Mouse (Mus musculus) stomach, postnatal 0 days (tissue): ENCODE results near the gene Zkscan3. TPM values are rescaled to one million over a fixed set of nuclear protein-coding genes. Genes with fewer than 3 reads are reported as not detected.
"Not testable (repeated sequence)": the region's sequence is repeated elsewhere in the genome, so short reads cannot be mapped to it uniquely, and the experiment has no call there.

Source experiments
- ATAC-seq: fragments of 200-750 bp; cut with Nextera tagmentation; 2 replicates; pipeline ENCODE4 v1.8.0; 2017; ENCODE audit not compliant: low FRiP score, low TSS enrichment
- DNase-seq: peaks from one replicate; pipeline ENCODE4 v3.0.0-alpha.2; 2016; ENCODE audit warnings: low spot score
- H3K27ac ChIP-seq: fragments of 300-500 bp; sonication (generic); replicated peaks from 2 replicates; pipeline ENCODE4 v1.5.1; 2014; ENCODE audit warnings: mild to moderate bottlenecking, control low read depth
- H3K27me3 ChIP-seq: fragments of 300-500 bp; sonication (generic); 2 replicates; pipeline ENCODE4 v1.6.1; 2014; ENCODE audit warnings: low read length; ENCODE audit not compliant: control insufficient read depth, insufficient read depth
- H3K36me3 ChIP-seq: fragments of 300-500 bp; sonication (generic); 2 replicates; pipeline ENCODE4 v1.6.1; 2014; ENCODE audit warnings: low read length, mixed read lengths; ENCODE audit not compliant: control insufficient read depth, insufficient read depth
- H3K4me1 ChIP-seq: fragments of 300-500 bp; sonication (generic); replicated peaks from 2 replicates; pipeline ENCODE4 v1.6.1; 2014; ENCODE audit warnings: antibody characterized with exemption; ENCODE audit not compliant: control insufficient read depth, insufficient read depth
- H3K4me2 ChIP-seq: fragments of 300-500 bp; sonication (generic); replicated peaks from 2 replicates; pipeline ENCODE4 v1.6.1; 2014; ENCODE audit warnings: low read depth, mild to moderate bottlenecking, control low read depth, moderate library complexity
- H3K4me3 ChIP-seq: fragments of 300-500 bp; sonication (generic); 2 replicates; pipeline ENCODE4 v1.5.1; 2014; ENCODE audit warnings: low read depth, low read length, control low read depth
- H3K9ac ChIP-seq: fragments of 300-500 bp; sonication (generic); 2 replicates; pipeline ENCODE4 v1.6.1; 2014; ENCODE audit warnings: mild to moderate bottlenecking, low read length, control low read depth, mixed read lengths
- H3K9me3 ChIP-seq: fragments of 300-500 bp; sonication (generic); 2 replicates; pipeline ENCODE4 v1.6.1; 2016; ENCODE audit warnings: low read length; ENCODE audit not compliant: control insufficient read depth
- CTCF ChIP-seq: IDR thresholded peaks from 2 replicates; pipeline ENCODE4 v1.5.1; 2016; ENCODE audit warnings: antibody characterized with exemption, low read depth, mild to moderate bottlenecking, moderate library complexity
- EP300 ChIP-seq: optimal IDR thresholded peaks from 2 replicates; pipeline ENCODE3; 2016; ENCODE audit warnings: antibody characterized with exemption
- WGBS: fragments of 180-500 bp; shearing (Covaris S2); extraction: QIAGEN DNeasy Blood & Tissue Kit; methylation state at CpG from one replicate; pipeline ENCODE4 v1.1.7; 2014; 5-methylcytosine and 5-hydroxymethylcytosine counted together
- polyA plus RNA-seq: library from polyadenylated mRNA; unstranded; fragments of >200 nt; fragmentation: Nextera tagmentation; extraction: Ambion mirVana; gene quantifications from 2 replicates; pipeline ENCODE4 v1.2.1, GENCODE M21; 2015

Zkscan3 gene
- polyA plus RNA-seq, 1 experiment from 2014 or later: 32.9 TPM

GRCm38 (mm10) chr13:21402848-21403247 lies 293 bp upstream of the Zkscan3 start:
- ATAC-seq (no peak), DNase-seq (no peak)
- Histone ChIP-seq H3K4me2 (peak overlapping the region; percentile 72), H3K36me3 (no peaks in the 10 kb centered on the region), H3K9ac (peak overlapping the region; percentile 90), H3K9me3 (no peaks in the 10 kb centered on the region), H3K27ac (no peak overlapping the region), H3K4me1 (peaks cover 1% of the 10 kb centered on the region; the same call in 1 of the 2 replicates), H3K4me3 (peak overlapping the region; percentile 78), H3K27me3 (no peaks in the 10 kb centered on the region)
- WGBS: 0% methylated on average over 2 of the region's 2 CpGs
- TF ChIP-seq CTCF: no peak
- no peak for TF ChIP-seq EP300

- ATAC-seq (0 out of 2 replicates have a peak, but pooled peaks have one; percentile 8), DNase-seq (no peak)
- H3K9ac ChIP-seq: peak overlapping the region; percentile 90
- H3K27me3 ChIP-seq: no peaks in the 10 kb centered on the region
- WGBS: 9% methylated on average over 12 of the region's 12 CpGs
- H3K36me3 ChIP-seq: no peaks in the 10 kb centered on the region
- peak overlapping the region; percentile 78 for H3K4me3 ChIP-seq
- no peaks in the 10 kb centered on the region for H3K4me1 ChIP-seq
- H3K9me3 ChIP-seq: no peaks in the 10 kb centered on the region
- H3K4me2 ChIP-seq: peak overlapping the region; percentile 72
- no peak for TF ChIP-seq CTCF
- TF ChIP-seq EP300: no peak
- peak overlapping the region; percentile 83 for H3K27ac ChIP-seq
Observed at GRCm38 (mm10) chr13:21401636-21402286, 794 bp downstream of the Zkscan3 start.

DNA sequence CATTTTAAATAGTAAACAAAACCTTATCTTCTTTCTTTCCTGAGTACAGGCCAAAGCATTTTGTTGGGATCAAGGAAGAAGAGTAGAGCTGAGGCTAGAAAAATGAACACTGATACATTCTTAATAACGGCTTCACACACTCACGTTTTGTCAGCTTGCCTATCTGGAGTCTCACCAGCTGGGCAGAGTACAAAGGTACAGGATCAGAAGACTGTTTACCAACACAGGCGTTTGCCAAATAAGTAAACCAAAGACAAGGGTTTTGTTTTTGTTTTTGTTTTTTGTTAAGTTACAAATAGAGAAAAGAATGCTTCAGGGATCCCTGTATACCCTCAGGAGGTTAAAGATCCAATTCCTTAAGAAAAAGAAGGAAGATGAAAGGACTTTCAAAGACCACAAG lies 1.4 kb downstream of the Zkscan3 start:
- Histone ChIP-seq H3K4me1 (no peaks in the 10 kb centered on the region), H3K9ac (no peak overlapping the region), H3K4me2 (peak overlapping the region; percentile 72), H3K27me3 (no peaks in the 10 kb centered on the region), H3K27ac (no peak overlapping the region), H3K4me3 (peak overlapping the region; percentile 78), H3K9me3 (no peaks in the 10 kb centered on the region), H3K36me3 (0 out of 2 replicates have a peak, but pooled peaks cover 3% of the 10 kb centered on the region)
- TF ChIP-seq EP300: no peak
- TF ChIP-seq CTCF: no peak
- no peak for ATAC-seq
- no peak for DNase-seq
- 52% methylated on average over 3 of the region's 3 CpGs for WGBS

- H3K27ac ChIP-seq: no peak overlapping the region
- H3K36me3 ChIP-seq: peaks cover 24% of the 10 kb centered on the region
- DNase-seq (no peak), ATAC-seq (no peak)
- no peaks in the 10 kb centered on the region for H3K9me3 ChIP-seq
- WGBS: 84% methylated on average over 2 of the region's 2 CpGs
- H3K4me2 ChIP-seq: no peak overlapping the region
- no peaks in the 10 kb centered on the region for H3K4me1 ChIP-seq
- no peak overlapping the region for H3K4me3 ChIP-seq
- H3K9ac ChIP-seq: no peak overlapping the region
- no peaks in the 10 kb centered on the region for H3K27me3 ChIP-seq
- TF ChIP-seq CTCF: no peak
- TF ChIP-seq EP300: no peak
Observed at GRCm38 (mm10) chr13:21397486-21397885, 5.1 kb downstream of the Zkscan3 start.

GRCm38 (mm10) chr13:21396048-21396447 lies 6.5 kb downstream of the Zkscan3 start:
- not testable (repeated sequence) for H3K4me3 ChIP-seq, H3K9ac ChIP-seq, DNase-seq, H3K27me3 ChIP-seq, H3K4me1 ChIP-seq, H3K27ac ChIP-seq, H3K4me2 ChIP-seq, H3K9me3 ChIP-seq
- H3K36me3 ChIP-seq: peaks cover 34% of the 10 kb centered on the region
- 89% methylated on average over 14 of the region's 18 CpGs for WGBS
- ATAC-seq: peak; percentile 61

GRCm38 (mm10) chr13:21395623-21396022 lies 6.9 kb downstream of the Zkscan3 start:
- Histone ChIP-seq H3K9me3 (no peaks in the 10 kb centered on the region), H3K36me3 (peaks cover 35% of the 10 kb centered on the region), H3K27ac (no peak overlapping the region), H3K9ac (no peak overlapping the region), H3K4me2 (no peak overlapping the region), H3K4me3 (no peak overlapping the region), H3K27me3 (no peaks in the 10 kb centered on the region), H3K4me1 (no peaks in the 10 kb centered on the region)
- no peak for TF ChIP-seq CTCF
- no peak for TF ChIP-seq EP300
- WGBS: 93% methylated on average over 6 of the region's 6 CpGs
- ATAC-seq (no peak), DNase-seq (no peak)
